Mouse (Mus musculus): ENCODE results near the gene Bdkrb1. TPM values are rescaled to one million over a fixed set of nuclear protein-coding genes. Genes with fewer than 3 reads are reported as not detected.

Bdkrb1 gene
- polyA plus RNA-seq, 1 experiment from 2014 or later = not detected

DNA sequence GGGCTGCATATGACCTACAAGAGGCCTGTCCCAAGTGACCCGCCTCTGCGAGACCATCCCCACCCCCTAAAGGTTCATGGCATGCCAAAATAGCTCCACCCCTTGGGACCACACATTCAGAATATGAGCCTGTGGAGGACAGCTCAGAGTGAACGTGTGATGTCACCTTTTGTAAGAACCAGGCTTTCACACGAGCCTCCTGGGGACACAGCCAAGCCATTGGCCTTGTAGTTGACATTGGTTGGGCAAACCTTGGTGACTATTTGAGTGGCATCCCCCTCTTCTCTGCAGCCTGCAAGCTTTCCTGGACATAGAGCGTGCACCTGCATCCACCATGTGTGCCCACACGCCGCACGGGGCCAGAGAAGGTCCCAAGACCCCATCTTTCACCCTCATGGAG lies 15.4 kb upstream of the Bdkrb1 start:
- H3K4me3 ChIP-seq (ENCODE audit: low read depth, low read length) = no peak overlapping the region
- ATAC-seq (replicated peaks; ENCODE audit: insufficient number of reproducible peaks, low FRiP score, low TSS enrichment) = no peak
- no peaks in the 10 kb centered on the region for H3K9me3 ChIP-seq (replicated peaks; ENCODE audit: control insufficient read depth, low read length)
- H3K27me3 ChIP-seq (ENCODE audit: control insufficient read depth, insufficient read depth, low read length) = no peaks in the 10 kb centered on the region
- H3K4me2 ChIP-seq = no peak overlapping the region
- no peaks in the 10 kb centered on the region for H3K36me3 ChIP-seq (ENCODE audit: control insufficient read depth, insufficient read depth, low read length)
- WGBS (ENCODE audit: insufficient replicate concordance) = 78% methylated on average over 8 of the region's 8 CpGs
- H3K9ac ChIP-seq (ENCODE audit: low read depth, low read length) = no peak overlapping the region
- H3K4me1 ChIP-seq (ENCODE audit: control insufficient read depth, insufficient read depth, low read length) = peaks cover 7% of the 10 kb centered on the region
- H3K27ac ChIP-seq (ENCODE audit: low read depth, low read length) = no peak overlapping the region

DNA sequence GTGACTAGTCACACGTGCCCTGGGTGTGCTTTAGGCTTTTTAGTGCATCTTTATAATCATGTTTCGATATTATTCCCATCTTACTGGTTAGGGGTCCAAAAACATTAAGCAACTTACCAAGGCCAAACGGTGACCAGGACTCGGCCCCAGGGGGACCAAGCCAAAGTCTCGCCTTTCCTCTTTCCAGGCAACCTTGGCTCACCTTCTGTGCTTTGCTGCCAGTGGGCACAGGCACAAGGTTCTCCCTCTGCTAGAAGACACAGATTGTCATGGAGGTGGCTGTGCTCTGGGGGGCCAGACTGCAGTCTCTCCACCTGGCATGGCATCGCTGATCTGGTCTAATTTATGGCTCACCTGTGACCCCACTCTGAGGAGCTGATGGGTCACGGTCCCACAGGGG lies 12.1 kb upstream of the Bdkrb1 start:
- Histone ChIP-seq H3K4me2 (no peak overlapping the region), H3K27ac (ENCODE audit: low read depth, low read length) (no peak overlapping the region), H3K27me3 (ENCODE audit: control insufficient read depth, insufficient read depth, low read length) (no peaks in the 10 kb centered on the region), H3K36me3 (ENCODE audit: control insufficient read depth, insufficient read depth, low read length) (no peaks in the 10 kb centered on the region), H3K9me3 (replicated peaks; ENCODE audit: control insufficient read depth, low read length) (no peaks in the 10 kb centered on the region), H3K4me3 (ENCODE audit: low read depth, low read length) (no peak overlapping the region), H3K4me1 (ENCODE audit: control insufficient read depth, insufficient read depth, low read length) (0 out of 2 replicates have a peak, but pooled peaks cover 5% of the 10 kb centered on the region), H3K9ac (ENCODE audit: low read depth, low read length) (no peak overlapping the region)
- no peak for ATAC-seq (replicated peaks; ENCODE audit: insufficient number of reproducible peaks, low FRiP score, low TSS enrichment)
- 84% methylated on average over 7 of the region's 7 CpGs for WGBS (ENCODE audit: insufficient replicate concordance)

DNA sequence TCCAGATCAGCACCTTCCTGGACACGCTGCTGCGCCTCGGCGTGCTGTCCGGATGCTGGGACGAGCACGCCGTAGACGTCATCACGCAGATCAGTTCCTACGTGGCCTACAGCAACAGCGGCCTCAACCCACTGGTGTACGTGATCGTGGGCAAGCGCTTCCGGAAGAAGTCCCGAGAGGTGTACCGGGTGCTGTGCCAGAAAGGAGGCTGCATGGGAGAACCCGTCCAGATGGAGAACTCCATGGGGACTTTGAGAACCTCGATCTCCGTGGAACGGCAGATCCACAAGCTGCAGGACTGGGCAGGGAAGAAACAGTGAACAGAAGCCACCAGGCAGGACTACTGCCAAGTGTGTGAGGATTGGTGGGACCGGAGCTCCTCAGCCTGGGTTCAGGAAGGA lies 10.5 kb upstream of the Bdkrb1 start:
- 0 out of 2 replicates have a peak, but pooled peaks cover 5% of the 10 kb centered on the region for H3K4me1 ChIP-seq (ENCODE audit: control insufficient read depth, insufficient read depth, low read length)
- 89% methylated on average over 23 of the region's 23 CpGs for WGBS (ENCODE audit: insufficient replicate concordance)
- ATAC-seq (replicated peaks; ENCODE audit: insufficient number of reproducible peaks, low FRiP score, low TSS enrichment) = no peak
- no peak overlapping the region for H3K27ac ChIP-seq (ENCODE audit: low read depth, low read length)
- H3K4me2 ChIP-seq = no peak overlapping the region
- H3K9ac ChIP-seq (ENCODE audit: low read depth, low read length) = no peak overlapping the region
- no peaks in the 10 kb centered on the region for H3K36me3 ChIP-seq (ENCODE audit: control insufficient read depth, insufficient read depth, low read length)
- H3K27me3 ChIP-seq (ENCODE audit: control insufficient read depth, insufficient read depth, low read length) = no peaks in the 10 kb centered on the region
- no peak overlapping the region for H3K4me3 ChIP-seq (ENCODE audit: low read depth, low read length)
- H3K9me3 ChIP-seq (replicated peaks; ENCODE audit: control insufficient read depth, low read length) = no peaks in the 10 kb centered on the region

DNA sequence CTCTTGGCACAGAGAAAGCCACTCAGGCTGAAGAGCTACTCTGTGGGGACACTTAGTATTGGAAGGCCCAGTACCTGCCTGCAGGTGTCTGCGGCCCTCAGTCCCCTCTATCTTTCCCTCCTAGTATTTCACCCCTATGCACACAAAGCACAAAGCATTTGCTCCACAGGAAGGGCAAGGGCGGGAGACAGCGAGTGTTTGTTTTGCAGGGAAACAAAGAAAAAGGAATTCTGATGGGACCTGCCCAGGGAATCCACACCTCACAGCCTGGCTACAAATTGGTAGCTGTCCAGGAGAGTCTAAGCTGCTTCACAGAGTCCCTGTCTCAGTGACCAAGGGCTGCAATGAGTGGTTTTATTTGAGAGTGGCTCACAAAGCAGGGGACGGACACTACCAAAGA lies 9.4 kb upstream of the Bdkrb1 start:
- no peaks in the 10 kb centered on the region for H3K27me3 ChIP-seq (ENCODE audit: control insufficient read depth, insufficient read depth, low read length)
- no peaks in the 10 kb centered on the region for H3K9me3 ChIP-seq (replicated peaks; ENCODE audit: control insufficient read depth, low read length)
- H3K9ac ChIP-seq (ENCODE audit: low read depth, low read length) = no peak overlapping the region
- H3K27ac ChIP-seq (ENCODE audit: low read depth, low read length) = no peak overlapping the region
- H3K4me3 ChIP-seq (ENCODE audit: low read depth, low read length) = no peak overlapping the region
- H3K36me3 ChIP-seq (ENCODE audit: control insufficient read depth, insufficient read depth, low read length) = no peaks in the 10 kb centered on the region
- no peak overlapping the region for H3K4me2 ChIP-seq
- H3K4me1 ChIP-seq (ENCODE audit: control insufficient read depth, insufficient read depth, low read length) = 0 out of 2 replicates have a peak, but pooled peaks cover 5% of the 10 kb centered on the region
- whole genome bisulfite sequencing (ENCODE audit: insufficient replicate concordance) = 69% methylated on average over 4 of the region's 4 CpGs
- no peak for ATAC-seq (replicated peaks; ENCODE audit: insufficient number of reproducible peaks, low FRiP score, low TSS enrichment)

GRCm38 (mm10) chr12:105597135-105597534 lies 5.8 kb upstream of the Bdkrb1 start:
- H3K27me3 ChIP-seq (ENCODE audit: control insufficient read depth, insufficient read depth, low read length) = no peaks in the 10 kb centered on the region
- H3K36me3 ChIP-seq (ENCODE audit: control insufficient read depth, insufficient read depth, low read length) = no peaks in the 10 kb centered on the region
- no peaks in the 10 kb centered on the region for H3K9me3 ChIP-seq (replicated peaks; ENCODE audit: control insufficient read depth, low read length)
- no peak overlapping the region for H3K4me3 ChIP-seq (ENCODE audit: low read depth, low read length)
- 0 out of 2 replicates have a peak, but pooled peaks cover 5% of the 10 kb centered on the region for H3K4me1 ChIP-seq (ENCODE audit: control insufficient read depth, insufficient read depth, low read length)
- H3K27ac ChIP-seq (ENCODE audit: low read depth, low read length) = no peak overlapping the region
- WGBS (ENCODE audit: insufficient replicate concordance) = 75% methylated on average over 8 of the region's 8 CpGs
- no peak for ATAC-seq (replicated peaks; ENCODE audit: insufficient number of reproducible peaks, low FRiP score, low TSS enrichment)
- H3K9ac ChIP-seq (ENCODE audit: low read depth, low read length) = no peak overlapping the region
- no peak overlapping the region for H3K4me2 ChIP-seq

- no peak overlapping the region for H3K9ac ChIP-seq (ENCODE audit: low read depth, low read length)
- H3K4me1 ChIP-seq (ENCODE audit: control insufficient read depth, insufficient read depth, low read length) = 0 out of 2 replicates have a peak, but pooled peaks cover 5% of the 10 kb centered on the region
- H3K36me3 ChIP-seq (ENCODE audit: control insufficient read depth, insufficient read depth, low read length) = no peaks in the 10 kb centered on the region
- no peaks in the 10 kb centered on the region for H3K27me3 ChIP-seq (ENCODE audit: control insufficient read depth, insufficient read depth, low read length)
- H3K4me3 ChIP-seq (ENCODE audit: low read depth, low read length) = no peak overlapping the region
- H3K9me3 ChIP-seq (replicated peaks; ENCODE audit: control insufficient read depth, low read length) = no peaks in the 10 kb centered on the region
- ATAC-seq (replicated peaks; ENCODE audit: insufficient number of reproducible peaks, low FRiP score, low TSS enrichment) = no peak
- H3K4me2 ChIP-seq = no peak overlapping the region
- no peak overlapping the region for H3K27ac ChIP-seq (ENCODE audit: low read depth, low read length)
- WGBS (ENCODE audit: insufficient replicate concordance) = 70% methylated on average over 10 of the region's 10 CpGs
Observed at GRCm38 (mm10) chr12:105598503-105598902, 4.4 kb upstream of the Bdkrb1 start.

GRCm38 (mm10) chr12:105599098-105599497 lies 3.8 kb upstream of the Bdkrb1 start:
- H3K9me3 ChIP-seq (replicated peaks; ENCODE audit: control insufficient read depth, low read length) = no peaks in the 10 kb centered on the region
- no peak overlapping the region for H3K4me3 ChIP-seq (ENCODE audit: low read depth, low read length)
- no peaks in the 10 kb centered on the region for H3K27me3 ChIP-seq (ENCODE audit: control insufficient read depth, insufficient read depth, low read length)
- H3K4me2 ChIP-seq = no peak overlapping the region
- 0 out of 2 replicates have a peak, but pooled peaks cover 5% of the 10 kb centered on the region for H3K4me1 ChIP-seq (ENCODE audit: control insufficient read depth, insufficient read depth, low read length)
- no peaks in the 10 kb centered on the region for H3K36me3 ChIP-seq (ENCODE audit: control insufficient read depth, insufficient read depth, low read length)
- H3K27ac ChIP-seq (ENCODE audit: low read depth, low read length) = no peak overlapping the region
- ATAC-seq (replicated peaks; ENCODE audit: insufficient number of reproducible peaks, low FRiP score, low TSS enrichment) = no peak
- H3K9ac ChIP-seq (ENCODE audit: low read depth, low read length) = no peak overlapping the region
- 70% methylated on average over 5 of the region's 5 CpGs for WGBS (ENCODE audit: insufficient replicate concordance)

- no peaks in the 10 kb centered on the region for H3K36me3 ChIP-seq (ENCODE audit: control insufficient read depth, insufficient read depth, low read length)
- H3K9me3 ChIP-seq (replicated peaks; ENCODE audit: control insufficient read depth, low read length) = no peaks in the 10 kb centered on the region
- H3K4me1 ChIP-seq (ENCODE audit: control insufficient read depth, insufficient read depth, low read length) = no peaks in the 10 kb centered on the region
- 52% methylated on average over 6 of the region's 6 CpGs for WGBS (ENCODE audit: insufficient replicate concordance)
- H3K9ac ChIP-seq (ENCODE audit: low read depth, low read length) = no peak overlapping the region
- H3K27me3 ChIP-seq (ENCODE audit: control insufficient read depth, insufficient read depth, low read length) = no peaks in the 10 kb centered on the region
- H3K4me2 ChIP-seq = no peak overlapping the region
- no peak overlapping the region for H3K4me3 ChIP-seq (ENCODE audit: low read depth, low read length)
- ATAC-seq (replicated peaks; ENCODE audit: insufficient number of reproducible peaks, low FRiP score, low TSS enrichment) = no peak
- H3K27ac ChIP-seq (ENCODE audit: low read depth, low read length) = no peak overlapping the region
Observed at GRCm38 (mm10) chr12:105601586-105601985, 1.3 kb upstream of the Bdkrb1 start.

DNA sequence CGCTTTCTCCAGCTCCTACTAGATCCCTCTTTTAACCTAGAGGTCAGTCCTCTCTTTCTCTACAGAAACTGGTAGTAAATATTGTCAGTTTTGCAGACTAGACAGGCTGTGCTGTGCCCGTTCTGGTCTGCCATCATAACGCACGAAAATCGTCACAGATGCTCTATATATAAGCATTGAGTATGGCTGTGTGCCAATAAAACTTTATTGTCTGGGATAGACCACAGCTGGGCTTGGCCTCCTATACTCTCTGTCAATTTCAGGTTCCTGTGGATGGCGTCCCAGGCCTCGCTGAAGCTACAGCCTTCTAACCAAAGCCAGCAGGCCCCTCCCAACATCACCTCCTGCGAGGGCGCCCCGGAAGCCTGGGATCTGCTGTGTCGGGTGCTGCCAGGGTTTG lies 1.0 kb downstream of the Bdkrb1 start:
- H3K4me1 ChIP-seq (ENCODE audit: control insufficient read depth, insufficient read depth, low read length) = no peaks in the 10 kb centered on the region
- no peaks in the 10 kb centered on the region for H3K9me3 ChIP-seq (replicated peaks; ENCODE audit: control insufficient read depth, low read length)
- ATAC-seq (replicated peaks; ENCODE audit: insufficient number of reproducible peaks, low FRiP score, low TSS enrichment) = no peak
- no peaks in the 10 kb centered on the region for H3K36me3 ChIP-seq (ENCODE audit: control insufficient read depth, insufficient read depth, low read length)
- H3K9ac ChIP-seq (ENCODE audit: low read depth, low read length) = no peak overlapping the region
- H3K27me3 ChIP-seq (ENCODE audit: control insufficient read depth, insufficient read depth, low read length) = no peaks in the 10 kb centered on the region
- WGBS (ENCODE audit: insufficient replicate concordance) = 86% methylated on average over 11 of the region's 11 CpGs
- H3K4me2 ChIP-seq = no peak overlapping the region
- no peak overlapping the region for H3K27ac ChIP-seq (ENCODE audit: low read depth, low read length)
- no peak overlapping the region for H3K4me3 ChIP-seq (ENCODE audit: low read depth, low read length)

Measured in heart, embryonic 11.5 days (tissue).